Mouse (Mus musculus) erythroblast, embryonic 14.5 days (primary cell): ENCODE data around the gene Rtp1. TPM values are rescaled to one million over a fixed set of nuclear protein-coding genes. Genes with fewer than 3 reads are reported as not detected.

Experiments used
- H3K27me3 ChIP-seq: 2 replicates; pipeline ENCODE4 v1.6.1; 2012; ENCODE audit warnings: inconsistent platforms; ENCODE audit not compliant: control insufficient read depth
- H3K36me3 ChIP-seq: 2 replicates; pipeline ENCODE4 v1.6.1; 2012; ENCODE audit warnings: mild to moderate bottlenecking, inconsistent platforms; ENCODE audit not compliant: control insufficient read depth
- H3K4me1 ChIP-seq: 2 replicates; pipeline ENCODE4 v1.6.1; 2012; ENCODE audit warnings: inconsistent platforms; ENCODE audit not compliant: control insufficient read depth
- H3K4me3 ChIP-seq: replicated peaks from 2 replicates; pipeline ENCODE3; 2012; ENCODE audit warnings: moderate library complexity, mild to moderate bottlenecking, inconsistent platforms
- H3K9me3 ChIP-seq: 2 replicates; pipeline ENCODE4 v1.6.1; 2012; ENCODE audit warnings: low read length, inconsistent platforms, mixed read lengths; ENCODE audit not compliant: control insufficient read depth
- GATA1 ChIP-seq: IDR thresholded peaks from 2 replicates; pipeline ENCODE4 v1.6.1; 2012; ENCODE audit warnings: low read length, inconsistent platforms, mixed read lengths
- TAL1 ChIP-seq: IDR thresholded peaks from 3 replicates; pipeline ENCODE4 v1.6.1; 2012; ENCODE audit warnings: low read length, inconsistent platforms, mixed read lengths
- polyA plus RNA-seq: library from polyadenylated mRNA; stranded (reverse); fragments of >175 nt; gene quantifications from 2 replicates; pipeline ENCODE4 v1.2.3, GENCODE M21; 2012

Rtp1 gene
- polyA plus RNA-seq = not detected in 2 replicates

- Histone ChIP-seq H3K27me3 (no peaks in the 10 kb centered on the region), H3K4me1 (no peaks in the 10 kb centered on the region), H3K9me3 (no peaks in the 10 kb centered on the region), H3K36me3 (no peaks in the 10 kb centered on the region), H3K4me3 (no peak within 1 kb of the TSS)
- TF ChIP-seq GATA1 = no peak
- TF ChIP-seq TAL1 = no peak
Measured at GRCm38 (mm10) chr16:23428647-23429319, at the start of gene Rtp1. Gene Rtp1, plus strand, starts transcription at chr16:23429133.

DNA sequence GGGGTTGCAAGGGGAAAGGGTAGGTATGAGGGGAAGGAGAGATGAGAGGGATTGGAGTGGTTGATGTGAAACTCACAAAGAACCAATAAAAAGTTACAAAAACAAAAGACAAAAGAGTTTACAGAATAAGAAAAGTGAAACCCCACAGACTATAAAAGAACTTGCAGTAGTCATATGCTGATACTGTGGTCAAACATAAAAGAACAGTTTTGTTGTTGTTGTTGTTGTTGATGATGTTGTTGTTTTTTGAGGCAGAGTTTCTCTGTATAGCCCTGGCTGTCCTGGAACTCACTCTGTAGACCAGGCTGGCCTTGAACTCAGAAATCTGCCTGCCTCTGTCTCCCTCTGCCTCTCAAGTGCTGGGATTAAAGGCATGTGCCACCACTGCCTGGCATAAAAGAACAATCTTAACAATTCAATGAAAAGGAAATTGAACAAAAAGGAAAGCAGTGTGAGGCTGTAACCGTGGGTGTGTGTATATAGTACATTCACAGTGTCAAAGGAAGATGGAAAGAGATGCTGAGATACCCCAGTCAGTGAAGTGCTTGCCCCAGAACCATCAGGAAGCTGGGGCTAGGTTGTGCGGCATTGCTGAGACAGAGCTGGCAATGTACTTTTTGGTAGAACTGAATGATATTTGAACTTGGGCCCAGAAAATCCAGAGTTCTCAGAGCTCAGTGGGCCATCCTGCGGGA is 49.2 kb upstream of the Rtp1 start:
- Histone ChIP-seq H3K27me3 (no peaks in the 10 kb centered on the region), H3K9me3 (peaks cover 8% of the 10 kb centered on the region), H3K4me3 (no peak overlapping the region), H3K36me3 (no peaks in the 10 kb centered on the region), H3K4me1 (no peaks in the 10 kb centered on the region)
- TF ChIP-seq TAL1 (no peak), GATA1 (no peak)

DNA sequence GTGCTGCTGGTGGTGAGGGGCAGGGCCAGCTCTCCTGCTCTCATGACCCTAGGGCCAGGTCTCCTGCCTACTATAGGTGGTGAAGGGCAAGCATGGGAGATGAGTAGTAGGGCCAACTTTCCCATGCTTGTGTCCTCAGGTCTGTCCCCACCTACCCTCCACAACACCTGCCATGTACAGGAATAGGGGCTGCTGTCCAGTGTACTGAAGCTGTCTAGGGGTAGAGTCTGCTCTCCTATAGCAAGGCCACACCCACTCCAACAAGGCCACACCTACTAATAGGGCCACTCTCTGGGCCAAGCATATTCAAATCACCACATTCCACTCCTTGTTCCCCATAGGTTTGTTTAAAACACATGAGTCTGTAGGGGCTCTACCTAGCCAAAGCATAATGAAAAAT is 44.6 kb upstream of the Rtp1 start:
- Histone ChIP-seq H3K27me3 (no peaks in the 10 kb centered on the region), H3K9me3 (peaks cover 8% of the 10 kb centered on the region), H3K4me1 (no peaks in the 10 kb centered on the region), H3K4me3 (no peak overlapping the region), H3K36me3 (no peaks in the 10 kb centered on the region)
- no peak for TF ChIP-seq GATA1
- no peak for TF ChIP-seq TAL1

- Histone ChIP-seq H3K9me3 (no peaks in the 10 kb centered on the region), H3K4me1 (no peaks in the 10 kb centered on the region; the same call in 1 of the 2 replicates), H3K36me3 (no peaks in the 10 kb centered on the region), H3K27me3 (no peaks in the 10 kb centered on the region), H3K4me3 (no peak overlapping the region)
- no peak for TF ChIP-seq TAL1
- no peak for TF ChIP-seq GATA1
Measured at GRCm38 (mm10) chr16:23397931-23398330, 31.0 kb upstream of the Rtp1 start.

GRCm38 (mm10) chr16:23401463-23401862 is 27.5 kb upstream of the Rtp1 start:
- no peaks in the 10 kb centered on the region for H3K36me3 ChIP-seq
- H3K27me3 ChIP-seq = no peaks in the 10 kb centered on the region
- no peak overlapping the region for H3K4me3 ChIP-seq
- TF ChIP-seq TAL1 (no peak), GATA1 (no peak)
- no peaks in the 10 kb centered on the region for H3K9me3 ChIP-seq
- H3K4me1 ChIP-seq = no peaks in the 10 kb centered on the region; the same call in 1 of the 2 replicates

DNA sequence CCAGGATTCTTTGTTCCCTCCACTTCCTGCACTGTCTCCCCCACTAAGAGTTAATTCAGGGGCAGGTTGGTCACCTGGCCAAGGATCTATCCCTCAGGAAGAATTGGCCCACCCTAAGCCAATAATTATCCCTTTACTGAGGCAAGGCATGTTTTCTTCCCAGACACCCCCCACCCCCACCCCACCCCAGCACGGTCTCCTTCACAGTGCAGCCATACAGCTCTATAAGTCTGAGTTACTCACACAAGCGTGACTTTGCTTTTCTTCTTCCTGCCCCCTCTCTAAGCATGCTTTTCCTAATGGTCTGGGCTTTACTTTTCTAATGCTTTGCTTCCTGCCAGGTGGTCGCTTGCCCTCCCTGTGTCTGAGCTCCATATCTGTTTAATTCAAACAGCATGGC is 27.0 kb upstream of the Rtp1 start:
- no peaks in the 10 kb centered on the region for H3K36me3 ChIP-seq
- TF ChIP-seq TAL1 = no peak
- TF ChIP-seq GATA1 = no peak
- H3K9me3 ChIP-seq = no peaks in the 10 kb centered on the region
- no peaks in the 10 kb centered on the region; the same call in 1 of the 2 replicates for H3K4me1 ChIP-seq
- H3K4me3 ChIP-seq = no peak overlapping the region
- H3K27me3 ChIP-seq = no peaks in the 10 kb centered on the region

- no peaks in the 10 kb centered on the region for H3K27me3 ChIP-seq
- H3K4me1 ChIP-seq = no peaks in the 10 kb centered on the region; the same call in 1 of the 2 replicates
- no peaks in the 10 kb centered on the region for H3K36me3 ChIP-seq
- H3K4me3 ChIP-seq = no peak overlapping the region
- no peaks in the 10 kb centered on the region for H3K9me3 ChIP-seq
- TF ChIP-seq GATA1 = no peak
- TF ChIP-seq TAL1 = no peak
Measured at GRCm38 (mm10) chr16:23403008-23403755, 25.8 kb upstream of the Rtp1 start.

DNA sequence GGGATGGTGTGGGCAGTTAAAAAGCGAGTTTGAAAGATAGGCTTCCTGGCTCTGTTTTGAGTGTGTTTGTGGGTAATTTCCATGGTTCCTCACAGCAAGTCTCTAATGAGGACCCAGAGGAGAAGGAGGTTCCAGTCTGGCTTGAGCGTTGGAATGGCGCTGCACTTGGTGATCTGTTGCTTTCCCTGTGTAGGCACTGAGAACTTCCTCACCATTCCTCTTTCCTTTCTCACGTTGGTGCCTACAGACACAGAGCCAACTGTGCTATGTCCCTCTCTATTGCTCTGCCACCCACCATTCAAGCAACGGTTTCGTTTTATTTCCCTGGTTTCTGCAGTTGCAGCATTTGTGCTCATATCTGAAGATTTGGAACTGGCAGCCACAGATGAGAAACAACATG is 16.0 kb upstream of the Rtp1 start:
- H3K36me3 ChIP-seq = no peaks in the 10 kb centered on the region
- no peaks in the 10 kb centered on the region for H3K27me3 ChIP-seq
- TF ChIP-seq TAL1 (no peak), GATA1 (no peak)
- H3K4me3 ChIP-seq = no peak overlapping the region
- no peaks in the 10 kb centered on the region for H3K4me1 ChIP-seq
- no peaks in the 10 kb centered on the region for H3K9me3 ChIP-seq

GRCm38 (mm10) chr16:23416261-23416656 is 12.7 kb upstream of the Rtp1 start:
- TF ChIP-seq TAL1 (no peak), GATA1 (no peak)

More at GRCm38 (mm10) chr16:23416261-23416656, 12.7 kb upstream of the Rtp1 start:
- Histone ChIP-seq H3K27me3 (no peaks in the 10 kb centered on the region), H3K36me3 (no peaks in the 10 kb centered on the region), H3K4me1 (no peaks in the 10 kb centered on the region), H3K4me3 (no peak overlapping the region), H3K9me3 (no peaks in the 10 kb centered on the region)
